Mouse (Mus musculus) forebrain, postnatal 0 days (tissue): ENCODE measurements around the gene Tmc3. TPM values are rescaled to one million over a fixed set of nuclear protein-coding genes. Genes with fewer than 3 reads are reported as not detected.

Experiments
- ATAC-seq: fragments of 200-750 bp; cut with Nextera tagmentation; 2 replicates; pipeline ENCODE4 v1.8.0; 2017; ENCODE audit warnings: mild to moderate bottlenecking, moderate library complexity
- DNase-seq: peaks from one replicate; pipeline ENCODE4 v3.0.0-alpha.2; 2015
- H3K27ac ChIP-seq: fragments of 300-500 bp; sonication (generic); 2 replicates; pipeline ENCODE4 v1.5.1; 2014; ENCODE audit warnings: low read depth, mild to moderate bottlenecking, antibody characterized with exemption, low read length, moderate library complexity, mixed read lengths
- H3K27me3 ChIP-seq: fragments of 300-500 bp; sonication (generic); 2 replicates; pipeline ENCODE4 v1.6.1; 2014; ENCODE audit warnings: mild to moderate bottlenecking, low read length, mixed read lengths; ENCODE audit not compliant: insufficient read depth
- H3K36me3 ChIP-seq: fragments of 300-500 bp; sonication (generic); 2 replicates; pipeline ENCODE4 v1.6.1; 2014; ENCODE audit warnings: mild to moderate bottlenecking, moderate library complexity; ENCODE audit not compliant: insufficient read depth
- H3K4me1 ChIP-seq: fragments of 300-500 bp; sonication (generic); 2 replicates; pipeline ENCODE4 v1.6.1; 2014; ENCODE audit warnings: antibody characterized with exemption; ENCODE audit not compliant: insufficient read depth
- H3K4me2 ChIP-seq: fragments of 300-500 bp; sonication (generic); 2 replicates; pipeline ENCODE4 v1.6.1; 2014; ENCODE audit warnings: low read depth, mild to moderate bottlenecking, moderate library complexity
- H3K4me3 ChIP-seq: fragments of 300-500 bp; sonication (generic); 2 replicates; pipeline ENCODE4 v1.5.1; 2014; ENCODE audit warnings: low read depth, low read length, mixed read lengths
- H3K9ac ChIP-seq: fragments of 300-500 bp; sonication (generic); 2 replicates; pipeline ENCODE4 v1.6.1; 2014; ENCODE audit warnings: mild to moderate bottlenecking
- H3K9me3 ChIP-seq: fragments of 300-500 bp; sonication (generic); 2 replicates; pipeline ENCODE4 v1.6.1; 2016; ENCODE audit warnings: low read length
- CTCF ChIP-seq: sonication (generic); IDR thresholded peaks from 2 replicates; pipeline ENCODE4 v1.5.1; 2016; ENCODE audit warnings: antibody characterized with exemption, control low read depth, low read depth
- WGBS: fragments of 180-500 bp; shearing (Covaris S2); extraction: QIAGEN DNeasy Blood & Tissue Kit; methylation state at CpG from one replicate; pipeline ENCODE4 v1.1.7; 2014; 5-methylcytosine and 5-hydroxymethylcytosine counted together
- polyA plus RNA-seq: library from polyadenylated mRNA; unstranded; fragments of >200 nt; fragmentation: Nextera tagmentation; extraction: Ambion mirVana; gene quantifications from 2 replicates; pipeline ENCODE4 v1.2.1, GENCODE M21; 2015
- total RNA-seq: library from RNA; depleted of rRNA; stranded (reverse); fragments of >200 nt; gene quantifications from 2 replicates; pipeline ENCODE4 v1.2.3, GENCODE M21; 2014

Tmc3 gene
- total and polyA plus RNA-seq, 2 experiments from 2014 or later: 0.08 to 0.24 TPM

DNA sequence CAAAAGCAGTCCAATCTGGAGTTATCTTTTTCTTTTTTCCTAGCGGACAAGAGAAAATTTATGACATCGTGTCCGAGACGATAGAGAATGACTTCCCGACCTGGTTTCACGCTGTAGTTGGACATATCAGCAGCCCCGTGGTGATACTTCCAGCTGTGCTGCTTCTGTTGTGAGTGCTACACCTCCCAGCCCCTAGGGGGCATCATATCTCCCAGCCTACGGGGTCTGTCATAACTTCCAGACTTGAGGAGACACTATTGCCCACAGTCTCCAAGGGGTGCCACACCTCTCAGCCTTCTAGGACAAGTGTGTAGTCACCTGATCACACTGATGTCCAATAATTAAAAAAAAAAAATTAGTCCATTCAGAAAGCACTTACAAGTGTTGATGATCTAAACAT lies 31.1 kb downstream of the Tmc3 start:
- no peak for ATAC-seq
- Histone ChIP-seq H3K4me2 (no peak overlapping the region), H3K4me1 (no peaks in the 10 kb centered on the region), H3K27ac (no peak overlapping the region), H3K36me3 (no peaks in the 10 kb centered on the region), H3K9me3 (no peaks in the 10 kb centered on the region), H3K4me3 (no peak overlapping the region), H3K27me3 (no peaks in the 10 kb centered on the region), H3K9ac (no peak overlapping the region)
- WGBS: 94% methylated on average over 8 of the region's 8 CpGs
- DNase-seq: no peak
- no peak; the same call in 1 of the 2 replicates for TF ChIP-seq CTCF

GRCm38 (mm10) chr7:83616268-83616667 lies 31.5 kb downstream of the Tmc3 start:
- no peak for TF ChIP-seq CTCF
- no peak overlapping the region for H3K4me3 ChIP-seq
- H3K9me3 ChIP-seq: no peaks in the 10 kb centered on the region
- H3K27ac ChIP-seq: no peak overlapping the region
- WGBS: 92% methylated on average over 3 of the region's 3 CpGs
- no peak for DNase-seq
- H3K36me3 ChIP-seq: no peaks in the 10 kb centered on the region
- ATAC-seq: no peak
- no peak overlapping the region for H3K9ac ChIP-seq
- no peak overlapping the region for H3K4me2 ChIP-seq
- H3K4me1 ChIP-seq: no peaks in the 10 kb centered on the region
- H3K27me3 ChIP-seq: no peaks in the 10 kb centered on the region

GRCm38 (mm10) chr7:83618709-83619108 lies 34.0 kb downstream of the Tmc3 start:
- H3K36me3 ChIP-seq: no peaks in the 10 kb centered on the region
- H3K4me3 ChIP-seq: no peak overlapping the region
- no peaks in the 10 kb centered on the region for H3K9me3 ChIP-seq
- WGBS: 93% methylated on average over 1 of the region's 1 CpGs
- ATAC-seq (no peak), DNase-seq (no peak)
- H3K4me2 ChIP-seq: no peak overlapping the region
- no peak overlapping the region for H3K9ac ChIP-seq
- no peaks in the 10 kb centered on the region for H3K4me1 ChIP-seq
- H3K27me3 ChIP-seq: no peaks in the 10 kb centered on the region
- TF ChIP-seq CTCF: no peak
- no peak overlapping the region for H3K27ac ChIP-seq

DNA sequence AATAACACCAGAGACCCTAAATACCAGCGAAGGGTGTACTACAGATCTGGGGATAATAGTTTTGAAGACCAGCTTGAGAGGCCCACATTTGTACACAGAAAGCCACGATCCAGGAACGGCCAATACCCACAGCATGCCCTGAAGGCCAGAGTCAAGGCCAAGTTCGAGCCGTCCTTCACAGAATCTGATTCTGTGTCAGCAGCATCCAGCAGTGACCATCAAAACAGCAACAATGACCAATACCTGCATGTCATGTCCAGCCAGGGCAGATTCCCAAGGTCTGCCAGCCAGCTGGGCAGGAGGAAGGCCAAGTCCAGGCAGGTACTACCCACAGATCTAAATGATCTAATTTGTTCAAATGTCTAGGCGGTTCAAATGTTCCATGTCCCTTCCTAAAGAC lies 37.9 kb downstream of the Tmc3 start:
- no peaks in the 10 kb centered on the region for H3K4me1 ChIP-seq
- H3K4me2 ChIP-seq: no peak overlapping the region
- no peak overlapping the region for H3K27ac ChIP-seq
- DNase-seq (no peak), ATAC-seq (no peak)
- H3K27me3 ChIP-seq: no peaks in the 10 kb centered on the region
- H3K9me3 ChIP-seq: no peaks in the 10 kb centered on the region
- WGBS: 93% methylated on average over 6 of the region's 6 CpGs
- H3K4me3 ChIP-seq: no peak overlapping the region
- no peak for TF ChIP-seq CTCF
- no peak overlapping the region for H3K9ac ChIP-seq
- H3K36me3 ChIP-seq: no peaks in the 10 kb centered on the region

DNA sequence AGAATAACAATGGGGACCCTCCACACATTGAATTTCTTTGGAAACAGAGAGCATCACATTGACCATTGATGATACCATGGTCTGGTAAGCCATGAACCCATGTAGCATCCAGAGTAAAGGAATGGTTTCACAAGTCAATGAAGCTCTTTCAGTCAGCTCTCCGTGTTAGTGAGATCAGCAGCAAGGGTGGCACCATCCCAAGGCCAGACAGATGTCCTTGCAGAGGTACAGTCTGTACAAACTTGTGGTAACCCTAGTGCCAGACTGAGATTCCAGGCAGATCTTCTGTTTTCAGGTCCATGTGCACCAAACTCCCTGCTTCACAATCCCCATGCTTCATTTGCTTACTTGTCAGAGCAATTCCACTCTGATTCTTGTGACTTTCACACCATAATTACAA lies 39.3 kb downstream of the Tmc3 start:
- 76% methylated on average over 1 of the region's 1 CpGs for WGBS
- H3K36me3 ChIP-seq: no peaks in the 10 kb centered on the region
- H3K4me3 ChIP-seq: no peak overlapping the region
- H3K9me3 ChIP-seq: no peaks in the 10 kb centered on the region
- H3K27me3 ChIP-seq: no peaks in the 10 kb centered on the region
- ATAC-seq (no peak), DNase-seq (no peak)
- H3K4me2 ChIP-seq: no peak overlapping the region
- H3K9ac ChIP-seq: no peak overlapping the region
- no peaks in the 10 kb centered on the region for H3K4me1 ChIP-seq
- TF ChIP-seq CTCF: no peak
- no peak overlapping the region for H3K27ac ChIP-seq

DNA sequence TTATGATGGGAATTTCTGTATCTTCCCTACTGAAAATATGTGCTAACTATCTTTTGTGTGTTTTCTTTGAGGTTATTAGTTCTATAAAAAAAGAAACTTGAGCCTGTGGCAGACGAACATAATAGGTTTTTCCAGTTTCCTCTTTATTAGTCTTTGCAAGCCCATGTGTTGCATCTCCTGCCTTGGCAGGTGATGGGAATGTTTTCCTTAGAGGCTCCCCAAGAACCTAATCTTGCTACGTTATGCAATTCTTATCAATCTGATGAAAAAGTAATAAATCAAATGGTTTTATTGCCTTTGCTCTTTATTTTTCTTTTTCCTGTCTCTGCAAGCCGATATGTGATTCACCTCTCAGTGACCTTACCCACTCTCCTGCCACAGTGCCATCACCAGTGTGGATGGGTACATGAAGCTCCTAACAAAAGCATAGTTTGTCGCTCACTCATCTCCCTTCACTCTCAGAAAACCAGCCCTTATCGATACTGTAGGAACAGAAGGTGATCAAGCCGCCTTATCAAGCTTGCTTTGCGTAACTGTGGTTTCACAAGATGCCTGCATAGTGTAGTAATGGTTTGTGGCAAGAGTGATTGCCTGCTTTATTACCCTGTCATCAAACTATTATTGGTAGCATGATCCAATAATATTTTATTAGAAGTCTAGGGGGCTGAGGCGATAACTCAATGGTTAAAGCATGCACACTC lies 42.0 kb downstream of the Tmc3 start:
- H3K9ac ChIP-seq: no peak overlapping the region
- 91% methylated on average over 8 of the region's 8 CpGs for WGBS

DNA sequence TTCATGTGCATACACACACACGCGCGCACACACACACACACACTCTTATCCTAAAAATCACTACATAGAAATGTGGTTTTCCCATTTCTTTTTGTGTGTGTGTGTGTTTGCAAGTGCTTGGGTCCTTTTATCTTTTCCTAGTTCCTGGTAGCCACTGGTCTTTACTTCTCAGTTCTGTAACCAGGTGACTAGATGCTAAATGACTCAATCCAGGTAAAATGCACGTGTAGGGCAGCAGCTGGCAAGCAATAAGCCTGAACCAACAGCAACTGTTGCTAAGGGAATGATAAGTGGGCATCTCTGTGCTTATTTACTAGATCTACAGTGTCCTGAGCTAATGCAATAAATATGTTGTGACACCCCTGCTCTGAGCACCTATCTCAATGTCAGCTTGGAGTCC lies 42.6 kb downstream of the Tmc3 start:
- WGBS: 91% methylated on average over 4 of the region's 4 CpGs
- H3K4me3 ChIP-seq: no peak overlapping the region
- no peak for DNase-seq

More for the DNA sequence above, 42.0 kb downstream of the Tmc3 start:
- ATAC-seq: no peak
- no peaks in the 10 kb centered on the region for H3K36me3 ChIP-seq
- peaks cover 9% of the 10 kb centered on the region; the same call in 1 of the 2 replicates for H3K4me1 ChIP-seq
- no peaks in the 10 kb centered on the region for H3K27me3 ChIP-seq
- no peak overlapping the region for H3K4me2 ChIP-seq
- no peak for TF ChIP-seq CTCF
- no peak overlapping the region for H3K4me3 ChIP-seq
- no peak overlapping the region for H3K27ac ChIP-seq
- H3K9me3 ChIP-seq: no peaks in the 10 kb centered on the region
- DNase-seq: no peak

More for the DNA sequence above, 42.6 kb downstream of the Tmc3 start:
- no peak overlapping the region for H3K27ac ChIP-seq
- no peak overlapping the region for H3K4me2 ChIP-seq
- H3K27me3 ChIP-seq: no peaks in the 10 kb centered on the region
- H3K9ac ChIP-seq: no peak overlapping the region
- no peaks in the 10 kb centered on the region for H3K9me3 ChIP-seq
- H3K4me1 ChIP-seq: peaks cover 9% of the 10 kb centered on the region; the same call in 1 of the 2 replicates
- H3K36me3 ChIP-seq: no peaks in the 10 kb centered on the region
- no peak for TF ChIP-seq CTCF
- no peak for ATAC-seq
